Mouse (Mus musculus): ENCODE measurements around the gene Maf. TPM values are rescaled to one million over a fixed set of nuclear protein-coding genes. Genes with fewer than 3 reads are reported as not detected.

Maf gene
- polyA plus RNA-seq, 1 experiment from 2014 or later = 23.9 TPM

- TF ChIP-seq CTCF (IDR thresholded peaks at IDR 0.05; ENCODE audit: low read depth) = no peak
- ATAC-seq = no peak
- no peaks in the 10 kb centered on the region for H3K27me3 ChIP-seq (replicated peaks; ENCODE audit: control insufficient read depth, insufficient read depth, low read length)
- no peak overlapping the region for H3K4me2 ChIP-seq (replicated peaks; ENCODE audit: low read depth)
- no peaks in the 10 kb centered on the region for H3K36me3 ChIP-seq (ENCODE audit: control insufficient read depth, insufficient read depth)
- no peaks in the 10 kb centered on the region for H3K9me3 ChIP-seq (ENCODE audit: control insufficient read depth)
- no peak overlapping the region for H3K27ac ChIP-seq (ENCODE audit: low read depth, low read length)
- WGBS = 22% methylated on average over 2 of the region's 2 CpGs
- H3K4me1 ChIP-seq (replicated peaks; ENCODE audit: control insufficient read depth, insufficient read depth, low read length) = no peaks in the 10 kb centered on the region
- H3K9ac ChIP-seq (ENCODE audit: low read depth, low read length) = no peak overlapping the region
- no peak overlapping the region for H3K4me3 ChIP-seq (ENCODE audit: low read depth, low read length)
Measured at GRCm38 (mm10) chr8:115745648-115746047, 38.1 kb upstream of the Maf start.

DNA sequence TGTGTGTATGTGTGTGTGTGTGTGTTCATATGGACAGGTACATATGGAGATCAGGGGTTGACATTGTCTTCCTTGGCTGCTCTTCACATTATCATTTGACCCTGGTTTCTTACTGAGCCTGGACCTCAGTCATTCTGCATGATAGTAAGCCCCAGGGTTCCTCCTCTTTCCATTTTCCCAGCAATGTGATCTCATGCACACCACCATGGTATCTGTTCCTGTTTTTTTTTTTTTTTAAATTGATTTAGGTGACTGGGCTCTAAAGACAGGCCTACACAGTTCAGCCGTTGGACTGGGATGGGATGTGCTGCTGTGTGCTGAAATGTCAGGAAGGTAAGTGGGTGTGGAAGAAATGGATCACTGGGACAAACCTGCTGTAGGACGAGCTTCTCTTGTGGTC is 35.8 kb upstream of the Maf start:
- H3K4me2 ChIP-seq (replicated peaks; ENCODE audit: low read depth) = no peak overlapping the region
- H3K9me3 ChIP-seq (ENCODE audit: control insufficient read depth) = no peaks in the 10 kb centered on the region
- no peak overlapping the region for H3K27ac ChIP-seq (ENCODE audit: low read depth, low read length)
- TF ChIP-seq CTCF (IDR thresholded peaks at IDR 0.05; ENCODE audit: low read depth) = no peak
- H3K36me3 ChIP-seq (ENCODE audit: control insufficient read depth, insufficient read depth) = no peaks in the 10 kb centered on the region
- H3K4me3 ChIP-seq (ENCODE audit: low read depth, low read length) = no peak overlapping the region
- 88% methylated on average over 2 of the region's 2 CpGs for WGBS
- ATAC-seq = no peak
- H3K27me3 ChIP-seq (replicated peaks; ENCODE audit: control insufficient read depth, insufficient read depth, low read length) = no peaks in the 10 kb centered on the region
- H3K9ac ChIP-seq (ENCODE audit: low read depth, low read length) = no peak overlapping the region
- H3K4me1 ChIP-seq (replicated peaks; ENCODE audit: control insufficient read depth, insufficient read depth, low read length) = no peaks in the 10 kb centered on the region

- Histone ChIP-seq H3K27me3 (replicated peaks; ENCODE audit: control insufficient read depth, insufficient read depth, low read length) (no peaks in the 10 kb centered on the region), H3K36me3 (ENCODE audit: control insufficient read depth, insufficient read depth) (no peaks in the 10 kb centered on the region), H3K9ac (ENCODE audit: low read depth, low read length) (no peak overlapping the region), H3K27ac (ENCODE audit: low read depth, low read length) (no peak overlapping the region), H3K4me3 (ENCODE audit: low read depth, low read length) (no peak overlapping the region), H3K9me3 (ENCODE audit: control insufficient read depth) (no peaks in the 10 kb centered on the region), H3K4me2 (replicated peaks; ENCODE audit: low read depth) (no peak overlapping the region), H3K4me1 (replicated peaks; ENCODE audit: control insufficient read depth, insufficient read depth, low read length) (no peaks in the 10 kb centered on the region)
- ATAC-seq = peak; percentile 69
- TF ChIP-seq CTCF (IDR thresholded peaks at IDR 0.05; ENCODE audit: low read depth) = no peak
- WGBS = 70% methylated on average over 6 of the region's 6 CpGs
Measured at GRCm38 (mm10) chr8:115742646-115743045, 35.1 kb upstream of the Maf start.

GRCm38 (mm10) chr8:115741964-115742363 is 34.4 kb upstream of the Maf start:
- no peak for TF ChIP-seq CTCF (IDR thresholded peaks at IDR 0.05; ENCODE audit: low read depth)
- no peak overlapping the region for H3K4me2 ChIP-seq (replicated peaks; ENCODE audit: low read depth)
- no peak overlapping the region for H3K27ac ChIP-seq (ENCODE audit: low read depth, low read length)
- no peaks in the 10 kb centered on the region for H3K9me3 ChIP-seq (ENCODE audit: control insufficient read depth)
- no peaks in the 10 kb centered on the region for H3K36me3 ChIP-seq (ENCODE audit: control insufficient read depth, insufficient read depth)
- no peak overlapping the region for H3K4me3 ChIP-seq (ENCODE audit: low read depth, low read length)
- no peak overlapping the region for H3K9ac ChIP-seq (ENCODE audit: low read depth, low read length)
- H3K4me1 ChIP-seq (replicated peaks; ENCODE audit: control insufficient read depth, insufficient read depth, low read length) = no peaks in the 10 kb centered on the region
- ATAC-seq = no peak
- WGBS = 80% methylated on average over 6 of the region's 6 CpGs
- no peaks in the 10 kb centered on the region for H3K27me3 ChIP-seq (replicated peaks; ENCODE audit: control insufficient read depth, insufficient read depth, low read length)

DNA sequence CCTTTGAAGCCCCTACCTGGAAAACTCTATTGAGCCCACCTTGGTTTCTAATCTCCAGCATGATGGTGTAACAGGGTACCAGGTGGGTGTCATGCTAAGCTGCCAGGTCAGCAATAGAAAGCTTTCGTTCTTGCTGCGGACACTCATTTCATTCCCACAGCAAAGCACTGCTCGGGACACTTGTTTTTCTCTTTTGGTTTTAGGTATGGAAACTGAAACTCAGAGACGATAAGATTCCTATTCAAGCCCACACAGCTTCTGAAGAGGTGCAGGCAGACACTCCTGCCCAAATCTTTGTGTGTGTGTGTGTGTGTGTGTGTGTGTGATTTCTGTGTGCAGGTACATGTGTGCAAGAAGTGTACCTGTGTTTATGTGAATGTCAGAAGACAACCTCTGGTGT is 32.2 kb upstream of the Maf start:
- Histone ChIP-seq H3K36me3 (ENCODE audit: control insufficient read depth, insufficient read depth) (no peaks in the 10 kb centered on the region), H3K4me1 (replicated peaks; ENCODE audit: control insufficient read depth, insufficient read depth, low read length) (no peaks in the 10 kb centered on the region), H3K27me3 (replicated peaks; ENCODE audit: control insufficient read depth, insufficient read depth, low read length) (no peaks in the 10 kb centered on the region), H3K4me2 (replicated peaks; ENCODE audit: low read depth) (no peak overlapping the region), H3K27ac (ENCODE audit: low read depth, low read length) (no peak overlapping the region), H3K9me3 (ENCODE audit: control insufficient read depth) (no peaks in the 10 kb centered on the region), H3K9ac (ENCODE audit: low read depth, low read length) (no peak overlapping the region), H3K4me3 (ENCODE audit: low read depth, low read length) (no peak overlapping the region)
- 93% methylated on average over 4 of the region's 4 CpGs for WGBS
- no peak for ATAC-seq
- TF ChIP-seq CTCF (IDR thresholded peaks at IDR 0.05; ENCODE audit: low read depth) = no peak

GRCm38 (mm10) chr8:115732401-115732800 is 24.8 kb upstream of the Maf start:
- no peaks in the 10 kb centered on the region for H3K9me3 ChIP-seq (ENCODE audit: control insufficient read depth)
- no peak for TF ChIP-seq CTCF (IDR thresholded peaks at IDR 0.05; ENCODE audit: low read depth)
- no peak overlapping the region for H3K27ac ChIP-seq (ENCODE audit: low read depth, low read length)
- no peaks in the 10 kb centered on the region for H3K27me3 ChIP-seq (replicated peaks; ENCODE audit: control insufficient read depth, insufficient read depth, low read length)
- no peak overlapping the region for H3K9ac ChIP-seq (ENCODE audit: low read depth, low read length)
- 87% methylated on average over 5 of the region's 6 CpGs for WGBS
- H3K4me1 ChIP-seq (replicated peaks; ENCODE audit: control insufficient read depth, insufficient read depth, low read length) = no peaks in the 10 kb centered on the region
- no peak overlapping the region for H3K4me2 ChIP-seq (replicated peaks; ENCODE audit: low read depth)
- no peak for ATAC-seq
- no peaks in the 10 kb centered on the region for H3K36me3 ChIP-seq (ENCODE audit: control insufficient read depth, insufficient read depth)
- no peak overlapping the region for H3K4me3 ChIP-seq (ENCODE audit: low read depth, low read length)

GRCm38 (mm10) chr8:115726807-115727206 is 19.2 kb upstream of the Maf start:
- Histone ChIP-seq H3K4me2 (replicated peaks; ENCODE audit: low read depth) (no peak overlapping the region), H3K27ac (ENCODE audit: low read depth, low read length) (no peak overlapping the region), H3K4me1 (replicated peaks; ENCODE audit: control insufficient read depth, insufficient read depth, low read length) (no peaks in the 10 kb centered on the region), H3K9ac (ENCODE audit: low read depth, low read length) (no peak overlapping the region), H3K27me3 (replicated peaks; ENCODE audit: control insufficient read depth, insufficient read depth, low read length) (no peaks in the 10 kb centered on the region), H3K9me3 (ENCODE audit: control insufficient read depth) (no peaks in the 10 kb centered on the region), H3K36me3 (ENCODE audit: control insufficient read depth, insufficient read depth) (no peaks in the 10 kb centered on the region), H3K4me3 (ENCODE audit: low read depth, low read length) (no peak overlapping the region)
- no peak for ATAC-seq
- TF ChIP-seq CTCF (IDR thresholded peaks at IDR 0.05; ENCODE audit: low read depth) = no peak
- WGBS = 85% methylated on average over 3 of the region's 3 CpGs

All from intestine, postnatal 0 days (tissue).